28 mouse cellular contexts compared by ENCODE assay signal in the genomic region with DNA sequence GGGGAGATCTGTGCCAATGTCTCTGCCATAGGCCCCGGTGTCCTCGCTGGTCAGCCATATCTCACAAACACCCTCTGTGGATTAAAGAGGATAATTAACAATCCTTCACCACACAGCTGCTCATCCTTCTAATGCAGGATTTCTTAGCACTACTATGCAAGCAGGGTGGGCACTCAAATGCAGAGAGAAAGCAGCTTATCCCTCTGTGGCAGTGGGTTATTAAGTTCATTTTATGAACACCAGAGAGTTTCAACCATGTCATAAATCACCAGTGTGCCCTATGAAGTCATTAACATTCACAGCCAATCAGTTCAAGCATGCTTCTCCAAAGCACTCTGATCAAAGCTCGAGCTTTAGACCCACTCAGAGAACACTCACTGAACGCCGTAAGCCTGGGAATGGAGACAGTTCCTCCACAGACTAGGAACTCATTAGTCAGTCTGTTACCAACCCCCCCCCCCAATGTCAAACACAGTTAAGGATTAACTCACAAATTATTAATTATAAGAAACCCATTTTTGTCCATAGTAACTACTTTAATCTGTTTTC.
A peak's percentile ranks its signal among the peaks of the same experiment; 100 is the strongest.
DNase-seq lines count a peak whose midpoint lies in the region; ATAC-seq lines count a peak whose summit lies in the region.
"Had no signal": no experiment of that assay in that cellular context is flagged by ENCODE, and none has a peak within 500 bp of the region (broad histone marks: within the 10 kb centered on the region; RNA-seq: fewer than 3 reads in every experiment).

No protein-coding gene starts in this region.

- no peak for DNase-seq in kidney, postnatal 14 days
- DNase-seq in retina, postnatal 1 day: peak; percentile 66
- DNase-seq in retina, embryonic 14.5 days (ENCODE audit: low spot score): no peak
- DNase-seq in forebrain, embryonic 11.5 days (ENCODE audit: low spot score): no peak
- DNase-seq in cerebellum, postnatal 14 days: no peak
- DNase-seq: adrenal gland, postnatal 36 days; B cell, adult 2 months; cerebellum, adult 11-12 months; cerebellum, postnatal 25 days; gastrocnemius, postnatal 25 days; heart, adult 18-20 months; heart, postnatal 10 days; kidney, adult 11 months; liver, embryonic 13.5 days; lung, embryonic 14.5 days; right cerebral cortex, adult 18-20 months; right cerebral cortex, postnatal 4 days; thymus, postnatal 14 days had no signal

- H3K4me3 ChIP-seq in kidney, embryonic 16.5 days (ENCODE audit: low read length): no peak overlapping the region
- H3K4me3 ChIP-seq in neural tube, embryonic 13.5 days: no peak overlapping the region
- no peak overlapping the region for H3K4me3 ChIP-seq in forebrain, embryonic 11.5 days (ENCODE audit: low read depth, low read length)
- H3K4me3 ChIP-seq: embryonic facial prominence, embryonic 15.5 days; heart, embryonic 12.5 days; kidney, embryonic 15.5 days; left cerebral cortex, adult 2 months; liver, embryonic 13.5 days had no signal

- peak; percentile 51; the same call in 1 of the 2 replicates for ATAC-seq in kidney, embryonic 16.5 days (ENCODE audit: low FRiP score, low TSS enrichment)
- peak; percentile 81 for ATAC-seq in neural tube, embryonic 13.5 days (ENCODE audit: low read depth)
- ATAC-seq in forebrain, embryonic 11.5 days (replicated peaks; ENCODE audit: low FRiP score): no peak
- ATAC-seq: forebrain, embryonic 16.5 days; Patski had no signal

- H3K4me2 ChIP-seq in kidney, embryonic 16.5 days (replicated peaks; ENCODE audit: low read depth, low read length): no peak overlapping the region
- H3K4me2 ChIP-seq in neural tube, embryonic 13.5 days: no peak overlapping the region
- H3K4me2 ChIP-seq in forebrain, embryonic 11.5 days (ENCODE audit: low read depth, low read length, severe bottlenecking): no peak overlapping the region
- H3K4me2 ChIP-seq: embryonic facial prominence, embryonic 15.5 days; heart, embryonic 12.5 days; kidney, embryonic 15.5 days; liver, embryonic 13.5 days; lung, embryonic 14.5 days had no signal

- no peaks in the 10 kb centered on the region for H3K9me3 ChIP-seq in kidney, embryonic 16.5 days (ENCODE audit: low read length)
- H3K9me3 ChIP-seq in neural tube, embryonic 13.5 days: no peaks in the 10 kb centered on the region
- H3K9me3 ChIP-seq in forebrain, embryonic 11.5 days (ENCODE audit: control insufficient read depth, low read length): no peaks in the 10 kb centered on the region
- H3K9me3 ChIP-seq: embryonic facial prominence, embryonic 15.5 days; G1E; heart, embryonic 12.5 days; kidney, embryonic 15.5 days; liver, embryonic 13.5 days had no signal

- H3K36me3 ChIP-seq in kidney, embryonic 16.5 days (ENCODE audit: insufficient read depth, low read length): 0 out of 2 replicates have a peak, but pooled peaks cover 2% of the 10 kb centered on the region
- no peaks in the 10 kb centered on the region for H3K36me3 ChIP-seq in neural tube, embryonic 13.5 days
- H3K36me3 ChIP-seq in forebrain, embryonic 11.5 days (ENCODE audit: control insufficient read depth, insufficient read depth, low read length): no peaks in the 10 kb centered on the region
- H3K36me3 ChIP-seq: embryonic facial prominence, embryonic 15.5 days; heart, embryonic 12.5 days; kidney, embryonic 15.5 days; liver, embryonic 13.5 days had no signal

- WGBS in kidney, embryonic 16.5 days: 62% methylated on average over 5 of the region's 5 CpGs
- 30% methylated on average over 5 of the region's 5 CpGs for WGBS in neural tube, embryonic 13.5 days
- 72% methylated on average over 5 of the region's 5 CpGs for WGBS in forebrain, embryonic 11.5 days

- H3K27me3 ChIP-seq in kidney, embryonic 16.5 days (ENCODE audit: insufficient read depth, low read length): no peaks in the 10 kb centered on the region
- no peaks in the 10 kb centered on the region for H3K27me3 ChIP-seq in neural tube, embryonic 13.5 days
- no peaks in the 10 kb centered on the region for H3K27me3 ChIP-seq in forebrain, embryonic 11.5 days (ENCODE audit: control insufficient read depth, insufficient read depth, low read length)
- H3K27me3 ChIP-seq: CH12.LX; embryonic facial prominence, embryonic 15.5 days; heart, embryonic 12.5 days; kidney, embryonic 15.5 days; liver, embryonic 13.5 days; Patski had no signal

- no peak overlapping the region for H3K27ac ChIP-seq in kidney, embryonic 16.5 days (ENCODE audit: low read length)
- peak overlapping the region; percentile 56 for H3K27ac ChIP-seq in neural tube, embryonic 13.5 days (replicated peaks)
- no peak overlapping the region for H3K27ac ChIP-seq in forebrain, embryonic 11.5 days (ENCODE audit: low read depth, low read length)
- H3K27ac ChIP-seq: embryonic facial prominence, embryonic 15.5 days; kidney, embryonic 15.5 days; left cerebral cortex, adult 2 months; liver, embryonic 13.5 days had no signal

- no peak overlapping the region for H3K9ac ChIP-seq in kidney, embryonic 16.5 days (replicated peaks; ENCODE audit: low read length)
- no peak overlapping the region for H3K9ac ChIP-seq in neural tube, embryonic 13.5 days
- H3K9ac ChIP-seq in forebrain, embryonic 11.5 days (ENCODE audit: low read length): no peak overlapping the region
- H3K9ac ChIP-seq: embryonic facial prominence, embryonic 15.5 days; heart, embryonic 12.5 days; kidney, embryonic 15.5 days; liver, embryonic 13.5 days; lung, embryonic 14.5 days had no signal

- H3K4me1 ChIP-seq in kidney, embryonic 16.5 days (ENCODE audit: insufficient read depth, low read length): 0 out of 2 replicates have a peak, but pooled peaks cover 2% of the 10 kb centered on the region
- H3K4me1 ChIP-seq in neural tube, embryonic 13.5 days (replicated peaks): peaks cover 25% of the 10 kb centered on the region
- H3K4me1 ChIP-seq in forebrain, embryonic 11.5 days (replicated peaks; ENCODE audit: control insufficient read depth, insufficient read depth, low read length): no peaks in the 10 kb centered on the region
- H3K4me1 ChIP-seq: liver, embryonic 13.5 days had no signal
